Mouse (Mus musculus): ENCODE measurements around the gene Aip. TPM values are rescaled to one million over a fixed set of nuclear protein-coding genes. Genes with fewer than 3 reads are reported as not detected.

The Aip gene
- 23.1 and 26.8 TPM in 2 replicates for polyA plus RNA-seq (2015; fragmentation: Nextera tagmentation; extraction: Ambion mirVana)

DNA sequence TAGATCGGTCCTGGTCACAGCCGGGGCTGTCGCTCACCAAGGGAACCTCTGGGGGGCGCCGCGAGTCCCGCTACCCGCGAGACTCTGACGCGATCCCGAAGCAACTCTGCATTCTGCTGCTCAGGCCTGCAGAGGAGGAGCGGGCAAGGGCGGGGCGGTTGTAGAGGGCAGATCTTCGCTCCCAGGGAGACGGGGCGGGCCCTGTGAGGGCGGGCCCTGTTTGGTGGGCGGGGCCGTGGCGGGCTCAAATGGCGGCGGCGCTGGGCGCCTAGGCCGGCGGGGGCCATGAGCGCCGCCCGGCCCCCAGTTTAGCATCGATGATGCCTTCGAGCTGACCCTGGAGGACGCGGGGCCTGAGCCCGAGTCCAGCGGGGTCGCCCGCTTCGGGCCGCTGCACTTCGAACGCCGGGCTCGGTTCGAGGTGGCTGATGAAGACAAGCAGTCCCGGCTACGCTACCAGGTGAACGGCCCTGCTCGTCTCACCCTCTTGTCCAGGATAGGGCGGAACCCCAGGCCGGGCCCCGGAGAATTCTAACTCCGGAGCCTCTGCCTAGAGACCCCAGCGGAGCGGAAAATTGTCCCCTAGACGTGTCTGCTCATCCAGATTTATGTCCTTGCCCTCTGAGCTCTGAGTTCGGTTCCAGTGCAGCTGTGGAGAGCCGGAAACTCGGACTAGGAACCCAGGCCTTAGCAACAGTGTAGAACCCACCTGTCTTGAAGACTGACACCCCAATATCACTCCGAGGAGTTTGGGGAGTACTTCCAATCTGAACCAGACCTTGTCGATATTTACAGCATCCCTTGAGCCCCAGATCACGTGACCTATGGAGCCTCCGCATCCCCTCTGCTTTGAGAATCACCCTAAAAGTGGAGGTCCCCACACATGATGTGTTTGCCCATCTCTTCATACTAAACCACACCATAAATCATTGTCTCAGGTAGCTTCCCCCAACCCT is at the start of gene Aip:
Gene Aip, minus strand, starts transcription at position 118 of the 956 bp plus-strand sequence.
- ATAC-seq: peak; percentile 93
- peak; percentile 99 for DNase-seq
- no peaks in the 10 kb centered on the region for H3K9me3 ChIP-seq (ENCODE audit: low read length)
- H3K4me3 ChIP-seq (ENCODE audit: low read depth, low read length): peak within 1 kb of the TSS; percentile 67
- peaks cover 27% of the 10 kb centered on the region for H3K36me3 ChIP-seq (replicated peaks; ENCODE audit: insufficient read depth, low read length)
- WGBS (ENCODE audit: insufficient replicate concordance): 2% methylated on average over 59 of the region's 64 CpGs
- H3K4me2 ChIP-seq (ENCODE audit: low read depth, low read length): peak within 1 kb of the TSS; percentile 70
- no peaks in the 10 kb centered on the region for H3K27me3 ChIP-seq (ENCODE audit: insufficient read depth, low read length)
- H3K9ac ChIP-seq (replicated peaks): peak within 1 kb of the TSS; percentile 82
- peak within 1 kb of the TSS; percentile 78 for H3K27ac ChIP-seq (ENCODE audit: low read depth)
- TF ChIP-seq CTCF (IDR thresholded peaks at IDR 0.05; ENCODE audit: low read depth) (peak; percentile 87), EP300 (IDR thresholded peaks at IDR 0.05; ENCODE audit: low read depth) (no peak)
- H3K4me1 ChIP-seq (ENCODE audit: insufficient read depth): peaks cover 42% of the 10 kb centered on the region

DNA sequence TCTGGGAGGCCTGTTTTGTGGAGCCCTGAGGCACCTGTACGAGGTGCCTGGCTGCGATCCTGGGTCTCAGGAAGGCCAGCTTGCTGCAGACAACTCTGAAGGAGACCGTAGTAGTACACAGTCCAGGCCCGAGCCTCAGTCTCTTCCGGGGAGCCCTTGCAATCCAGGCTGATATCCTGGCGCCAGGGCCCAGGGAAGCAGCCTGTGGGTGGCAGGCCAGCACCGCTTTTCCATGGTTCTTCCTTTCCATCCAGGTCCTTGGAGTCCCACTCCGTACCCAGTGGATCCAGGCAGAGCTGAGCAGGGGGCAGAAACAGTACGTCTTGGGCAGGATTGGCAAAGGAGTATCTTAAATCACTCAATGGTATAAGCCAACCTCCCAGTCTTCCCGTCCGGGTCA is 47.3 kb upstream of the Aip start:
- H3K9me3 ChIP-seq (ENCODE audit: low read length): no peaks in the 10 kb centered on the region
- WGBS (ENCODE audit: insufficient replicate concordance): 68% methylated on average over 11 of the region's 11 CpGs
- no peak overlapping the region for H3K9ac ChIP-seq (replicated peaks)
- H3K4me3 ChIP-seq (ENCODE audit: low read depth, low read length): no peak overlapping the region
- peaks cover 28% of the 10 kb centered on the region for H3K4me1 ChIP-seq (ENCODE audit: insufficient read depth)
- no peak overlapping the region for H3K4me2 ChIP-seq (ENCODE audit: low read depth, low read length)
- ATAC-seq (no peak), DNase-seq (no peak)
- no peak overlapping the region for H3K27ac ChIP-seq (ENCODE audit: low read depth)
- TF ChIP-seq EP300 (IDR thresholded peaks at IDR 0.05; ENCODE audit: low read depth) (no peak), CTCF (IDR thresholded peaks at IDR 0.05; ENCODE audit: low read depth) (no peak; the same call in 1 of the 2 replicates)
- no peaks in the 10 kb centered on the region for H3K27me3 ChIP-seq (ENCODE audit: insufficient read depth, low read length)
- no peaks in the 10 kb centered on the region for H3K36me3 ChIP-seq (replicated peaks; ENCODE audit: insufficient read depth, low read length)

DNA sequence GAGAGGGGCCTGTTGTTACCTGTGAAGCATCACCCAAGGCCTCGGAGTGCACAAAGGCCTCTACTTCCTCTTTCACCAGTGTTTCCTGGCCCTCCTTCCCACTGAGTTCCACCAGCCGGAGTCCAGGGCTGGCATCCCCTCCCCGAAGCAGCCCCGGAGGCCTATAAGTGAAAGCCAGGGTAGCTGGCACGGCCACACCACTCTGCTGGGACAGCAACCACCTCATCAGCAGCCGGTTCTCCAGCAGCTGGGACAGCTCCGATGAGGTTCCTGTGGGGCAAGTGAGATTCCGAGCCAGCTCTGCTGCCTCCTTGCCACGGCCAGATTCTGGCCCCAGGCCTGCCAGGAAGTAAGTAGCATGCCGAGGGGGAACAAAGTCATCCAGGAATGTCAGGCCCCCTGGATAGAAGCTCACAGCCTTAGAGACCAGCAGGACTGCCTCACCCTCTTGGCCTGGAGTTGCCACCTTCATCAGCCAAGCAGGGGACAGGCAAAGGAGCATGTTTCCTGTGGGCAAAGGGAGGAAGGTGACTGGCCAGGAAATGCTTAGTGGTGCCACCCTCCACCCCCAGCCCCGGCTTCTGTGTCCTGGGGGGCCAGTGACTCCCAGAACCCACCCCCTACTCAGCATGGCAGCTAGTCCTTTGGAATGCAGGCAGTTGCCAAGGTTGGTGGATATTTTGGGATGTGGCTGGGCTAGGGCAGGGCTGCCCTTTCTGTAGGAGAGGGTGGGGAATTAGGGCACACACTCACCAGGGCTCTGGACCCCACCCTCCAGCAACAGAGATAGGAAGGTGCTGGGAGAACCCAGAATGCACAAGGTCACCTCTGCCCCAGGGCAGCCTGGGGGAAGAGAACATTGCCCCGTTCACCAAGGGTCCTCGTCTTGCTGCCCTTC is 46.0 kb upstream of the Aip start:
- H3K27ac ChIP-seq (ENCODE audit: low read depth): 0 out of 2 replicates have a peak overlapping the region, but pooled peaks have one; percentile 34
- no peaks in the 10 kb centered on the region for H3K9me3 ChIP-seq (ENCODE audit: low read length)
- H3K9ac ChIP-seq (replicated peaks): no peak overlapping the region
- 46% methylated on average over 13 of the region's 13 CpGs for WGBS (ENCODE audit: insufficient replicate concordance)
- DNase-seq (no peak), ATAC-seq (no peak)
- H3K36me3 ChIP-seq (replicated peaks; ENCODE audit: insufficient read depth, low read length): no peaks in the 10 kb centered on the region
- no peak overlapping the region for H3K4me3 ChIP-seq (ENCODE audit: low read depth, low read length)
- TF ChIP-seq EP300 (IDR thresholded peaks at IDR 0.05; ENCODE audit: low read depth): no peak
- no peak for TF ChIP-seq CTCF (IDR thresholded peaks at IDR 0.05; ENCODE audit: low read depth)
- no peak overlapping the region for H3K4me2 ChIP-seq (ENCODE audit: low read depth, low read length)
- no peaks in the 10 kb centered on the region for H3K27me3 ChIP-seq (ENCODE audit: insufficient read depth, low read length)
- peaks cover 28% of the 10 kb centered on the region for H3K4me1 ChIP-seq (ENCODE audit: insufficient read depth)

DNA sequence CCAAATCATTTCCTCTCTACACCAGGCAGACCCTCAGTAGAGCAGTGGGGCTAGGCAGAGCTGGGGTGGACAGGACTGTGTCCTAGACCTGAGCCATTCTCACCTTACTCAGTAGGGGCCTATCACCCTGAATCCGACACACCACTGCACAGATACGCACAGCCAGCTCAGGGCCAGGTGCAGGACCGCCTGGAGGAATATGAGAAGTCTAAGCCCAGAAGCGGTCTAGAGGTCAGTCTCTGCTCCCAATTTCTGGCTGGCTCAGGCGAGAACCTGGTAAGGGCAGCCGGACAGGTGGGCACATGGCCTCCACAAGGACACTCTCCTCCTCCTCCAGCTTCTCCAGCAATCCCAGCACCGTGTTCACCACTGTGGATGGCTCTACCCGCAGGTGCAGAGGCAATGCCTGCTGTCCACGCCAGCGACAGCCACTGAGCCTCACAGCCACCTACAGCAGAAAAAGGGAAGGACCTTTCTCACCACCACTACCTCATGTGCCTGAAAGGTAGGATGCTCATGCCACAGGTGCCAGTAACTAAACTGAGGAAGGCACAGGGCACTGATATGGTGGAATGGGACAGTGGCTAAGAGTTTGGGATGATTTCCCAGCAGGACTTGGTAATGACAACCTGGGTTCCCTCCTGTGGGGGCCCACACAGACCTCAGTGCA is 45.2 kb upstream of the Aip start:
- 87% methylated on average over 10 of the region's 10 CpGs for WGBS (ENCODE audit: insufficient replicate concordance)

DNA sequence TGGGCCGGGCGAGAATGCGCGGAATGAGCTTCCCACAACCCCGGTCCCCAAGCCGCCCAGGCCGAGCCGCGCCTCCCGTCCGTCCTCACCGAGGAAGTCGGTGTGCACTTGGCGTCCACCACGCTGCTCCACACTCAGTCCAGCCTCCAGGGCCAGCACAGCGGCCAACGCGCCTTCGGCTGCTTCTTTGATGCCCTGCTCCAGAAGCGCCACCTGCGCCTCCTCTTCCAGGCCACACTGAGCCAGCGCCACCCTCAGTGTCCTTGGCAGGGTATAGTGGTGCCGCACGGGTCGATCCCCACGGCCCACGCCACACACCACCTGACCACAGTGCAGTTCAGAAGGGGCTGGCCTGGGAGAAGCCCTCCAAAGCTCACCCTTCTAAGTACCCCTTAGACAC is 44.2 kb upstream of the Aip start:
- Histone ChIP-seq H3K27ac (ENCODE audit: low read depth) (peak overlapping the region; percentile 82), H3K4me1 (ENCODE audit: insufficient read depth) (peaks cover 30% of the 10 kb centered on the region), H3K4me3 (ENCODE audit: low read depth, low read length) (peak overlapping the region; percentile 62), H3K4me2 (ENCODE audit: low read depth, low read length) (peak overlapping the region; percentile 97), H3K36me3 (replicated peaks; ENCODE audit: insufficient read depth, low read length) (no peaks in the 10 kb centered on the region), H3K9me3 (ENCODE audit: low read length) (no peaks in the 10 kb centered on the region), H3K9ac (replicated peaks) (peak overlapping the region; percentile 81), H3K27me3 (ENCODE audit: insufficient read depth, low read length) (no peaks in the 10 kb centered on the region)
- TF ChIP-seq EP300 (IDR thresholded peaks at IDR 0.05; ENCODE audit: low read depth): no peak
- no peak for TF ChIP-seq CTCF (IDR thresholded peaks at IDR 0.05; ENCODE audit: low read depth)
- ATAC-seq: peak; percentile 47
- no peak for DNase-seq
- 8% methylated on average over 27 of the region's 27 CpGs for WGBS (ENCODE audit: insufficient replicate concordance)

More for the DNA sequence above, 45.2 kb upstream of the Aip start:
- ATAC-seq (no peak), DNase-seq (no peak)
- no peak for TF ChIP-seq CTCF (IDR thresholded peaks at IDR 0.05; ENCODE audit: low read depth)
- TF ChIP-seq EP300 (IDR thresholded peaks at IDR 0.05; ENCODE audit: low read depth): no peak
- Histone ChIP-seq H3K4me1 (ENCODE audit: insufficient read depth) (peaks cover 28% of the 10 kb centered on the region), H3K4me3 (ENCODE audit: low read depth, low read length) (no peak overlapping the region), H3K9me3 (ENCODE audit: low read length) (no peaks in the 10 kb centered on the region), H3K9ac (replicated peaks) (no peak overlapping the region), H3K4me2 (ENCODE audit: low read depth, low read length) (no peak overlapping the region), H3K36me3 (replicated peaks; ENCODE audit: insufficient read depth, low read length) (no peaks in the 10 kb centered on the region), H3K27ac (ENCODE audit: low read depth) (0 out of 2 replicates have a peak overlapping the region, but pooled peaks have one; percentile 34), H3K27me3 (ENCODE audit: insufficient read depth, low read length) (no peaks in the 10 kb centered on the region)

Measured in liver, postnatal 0 days (tissue).